In genomic region chr5:142844467-142844866, GRCm38 (mm10) we compare ENCODE assay signal across 11 mouse cellular contexts. TPM values are rescaled to one million over a fixed set of nuclear protein-coding genes. Genes with fewer than 3 reads are reported as not detected.
A peak's percentile ranks its signal among the peaks of the same experiment; 100 is the strongest.
DNase-seq lines count a peak whose midpoint lies in the region; ATAC-seq and TF ChIP-seq lines count a peak whose summit lies in the region.
"Had no signal": no experiment of that assay in that cellular context is flagged by ENCODE, and none has a peak within 500 bp of the region (broad histone marks: within the 10 kb centered on the region; RNA-seq: fewer than 3 reads in every experiment).

No protein-coding gene starts in this region.

- no peaks in the 10 kb centered on the region for H3K27me3 ChIP-seq in intestine, postnatal 0 days (replicated peaks; ENCODE audit: control insufficient read depth, insufficient read depth, low read length)
- H3K27me3 ChIP-seq in intestine, embryonic 15.5 days (replicated peaks), result no peaks in the 10 kb centered on the region
- H3K27me3 ChIP-seq in C2C12 (ENCODE audit: control insufficient read depth, insufficient read depth, insufficient read length), result no peaks in the 10 kb centered on the region
- H3K27me3 ChIP-seq: forebrain, embryonic 12.5 days; hindbrain, embryonic 12.5 days; lung, embryonic 15.5 days had no signal

- no peak overlapping the region for H3K4me2 ChIP-seq in intestine, postnatal 0 days (replicated peaks; ENCODE audit: low read depth)
- no peak overlapping the region for H3K4me2 ChIP-seq in intestine, embryonic 15.5 days (replicated peaks)
- H3K4me2 ChIP-seq: forebrain, embryonic 12.5 days; hindbrain, embryonic 12.5 days; lung, embryonic 15.5 days had no signal

- no peaks in the 10 kb centered on the region for H3K36me3 ChIP-seq in intestine, postnatal 0 days (ENCODE audit: control insufficient read depth, insufficient read depth)
- no peaks in the 10 kb centered on the region for H3K36me3 ChIP-seq in intestine, embryonic 15.5 days
- H3K36me3 ChIP-seq in C2C12 (ENCODE audit: control insufficient read depth, insufficient read depth), result no peaks in the 10 kb centered on the region
- H3K36me3 ChIP-seq: forebrain, embryonic 12.5 days; hindbrain, embryonic 12.5 days; lung, embryonic 15.5 days had no signal

- ATAC-seq in intestine, postnatal 0 days, result no peak
- ATAC-seq in intestine, embryonic 15.5 days, result no peak
- no peak for ATAC-seq in inflammation-experienced regulatory T-cells, adult 6 months

- no peaks in the 10 kb centered on the region for H3K79me3 ChIP-seq in C2C12 (ENCODE audit: low read depth)

- WGBS in intestine, postnatal 0 days, result 64% methylated on average over 8 of the region's 8 CpGs
- WGBS in intestine, embryonic 15.5 days, result 59% methylated on average over 8 of the region's 8 CpGs

- peak; percentile 70 for TF ChIP-seq CTCF in intestine, postnatal 0 days (IDR thresholded peaks at IDR 0.05; ENCODE audit: low read depth)
- peak; percentile 17 for TF ChIP-seq CTCF in C2C12 (IDR thresholded peaks at IDR 0.05; ENCODE audit: control insufficient read depth, insufficient read depth, insufficient read length)

- H3K27ac ChIP-seq in intestine, postnatal 0 days (ENCODE audit: low read depth, low read length), result no peak overlapping the region
- no peak overlapping the region for H3K27ac ChIP-seq in intestine, embryonic 15.5 days
- H3K27ac ChIP-seq: forebrain, embryonic 12.5 days; hindbrain, embryonic 12.5 days; lung, embryonic 15.5 days had no signal

- H3K9me3 ChIP-seq in intestine, postnatal 0 days (ENCODE audit: control insufficient read depth), result no peaks in the 10 kb centered on the region
- no peaks in the 10 kb centered on the region for H3K9me3 ChIP-seq in intestine, embryonic 15.5 days
- H3K9me3 ChIP-seq: forebrain, embryonic 12.5 days; hindbrain, embryonic 12.5 days; lung, embryonic 15.5 days had no signal

- no peak overlapping the region for H3K4me3 ChIP-seq in intestine, postnatal 0 days (ENCODE audit: low read depth, low read length)
- no peak overlapping the region for H3K4me3 ChIP-seq in intestine, embryonic 15.5 days (replicated peaks)
- H3K4me3 ChIP-seq in C2C12 (ENCODE audit: insufficient read depth, poor library complexity, severe bottlenecking), result no peak overlapping the region
- H3K4me3 ChIP-seq: forebrain, embryonic 12.5 days; hindbrain, embryonic 12.5 days; lung, embryonic 15.5 days had no signal

- no peaks in the 10 kb centered on the region for H3K4me1 ChIP-seq in intestine, postnatal 0 days (replicated peaks; ENCODE audit: control insufficient read depth, insufficient read depth, low read length)
- H3K4me1 ChIP-seq in intestine, embryonic 15.5 days (replicated peaks), result no peaks in the 10 kb centered on the region
- H3K4me1 ChIP-seq: hindbrain, embryonic 12.5 days had no signal

- H3K9ac ChIP-seq in intestine, postnatal 0 days (ENCODE audit: low read depth, low read length), result no peak overlapping the region
- H3K9ac ChIP-seq in intestine, embryonic 15.5 days, result no peak overlapping the region
- H3K9ac ChIP-seq: forebrain, embryonic 12.5 days; hindbrain, embryonic 12.5 days; lung, embryonic 15.5 days had no signal

- DNase-seq in adrenal gland, postnatal 14 days, result peak; percentile 73
- DNase-seq in lung, postnatal 14 days, result peak; percentile 34
- no peak for DNase-seq in frontal cortex, postnatal 25 days (ENCODE audit: low spot score in 2 of 2)
- DNase-seq in right cerebral cortex, postnatal 4 days, result no peak

- no peaks in the 10 kb centered on the region for H3K79me2 ChIP-seq in C2C12 (ENCODE audit: control insufficient read depth, insufficient read depth)

- H3ac ChIP-seq in C2C12 (ENCODE audit: control insufficient read depth, insufficient read length, low read depth), result no peak overlapping the region

TF ChIP-seq in C2C12, 6 proteins besides CTCF, POLR2A, EP300 and RAD21:
- TF ChIP-seq MYOD1 (IDR thresholded peaks at IDR 0.05; ENCODE audit: control insufficient read depth, insufficient read length, low read depth), result no peak
- TF ChIP-seq MAX (IDR thresholded peaks at IDR 0.05), result no peak
- no peak for TF ChIP-seq CEBPB (IDR thresholded peaks at IDR 0.05; ENCODE audit: low read depth)
- TF ChIP-seq MYOG (IDR thresholded peaks at IDR 0.05; ENCODE audit: control insufficient read depth, extremely low read depth, insufficient read length), result no peak
- no peak for TF ChIP-seq USF1 (IDR thresholded peaks at IDR 0.05; ENCODE audit: low read depth)
- no peak for TF ChIP-seq FOSL1 (IDR thresholded peaks at IDR 0.05; ENCODE audit: insufficient read depth, low read length, poor library complexity, severe bottlenecking)

RNA-seq across cellular contexts. Expression of gene Tnrc18, which starts 27.0 kb away (rescaled TPM):
- polyA plus RNA-seq in intestine, postnatal 0 days (2015; fragmentation: Nextera tagmentation; extraction: Ambion mirVana), result 9.9 and 11.7 TPM in 2 replicates
- 19.5 and 21.6 TPM in 2 replicates for polyA plus RNA-seq in intestine, embryonic 15.5 days (2015; fragmentation: Nextera tagmentation; extraction: Ambion mirVana)
- polyA plus RNA-seq in C2C12 (2012; fragmentation: generic; extraction: Trizol), result 44.3 TPM
- total RNA-seq in adrenal gland, postnatal 14 days (2021), result 86.0 and 91.0 TPM in 2 replicates
- polyA plus RNA-seq in inflammation-experienced regulatory T-cells, adult 6 months (2017; shearing (Covaris generic)), result 1 to 10 TPM; 1.6 to 4.4 (median 2.9) TPM

RNA-seq across cellular contexts. Expression of gene Fbxl18, which starts 50.8 kb away (rescaled TPM):
- polyA plus RNA-seq in intestine, postnatal 0 days (2015; fragmentation: Nextera tagmentation; extraction: Ambion mirVana), result 5.6 and 6.2 TPM in 2 replicates
- polyA plus RNA-seq in intestine, embryonic 15.5 days (2015; fragmentation: Nextera tagmentation; extraction: Ambion mirVana), result 11.1 and 11.4 TPM in 2 replicates
- 9.5 TPM for polyA plus RNA-seq in C2C12 (2012; fragmentation: generic; extraction: Trizol)
- total RNA-seq in adrenal gland, postnatal 14 days (2021), result 11.8 and 12.0 TPM in 2 replicates
- 1 to 10 TPM; 4.6 to 5.8 (median 5.5) TPM for polyA plus RNA-seq in inflammation-experienced regulatory T-cells, adult 6 months (2017; shearing (Covaris generic))

Comparison
In these comparisons a context has a peak if more than half of its experiments do, and no peak if none do; other contexts are left out.
1. DNase-seq: peak in adrenal gland, postnatal 14 days (single experiment) and lung, postnatal 14 days (single experiment); none in frontal cortex, postnatal 25 days (0 of 2) and right cerebral cortex, postnatal 4 days (single experiment).